Mouse (Mus musculus) brown adipose tissue, adult 24 weeks (tissue): ENCODE measurements around the gene Fras1. TPM values are rescaled to one million over a fixed set of nuclear protein-coding genes. Genes with fewer than 3 reads are reported as not detected.
A peak's percentile ranks its signal among the peaks of the same experiment; 100 is the strongest.

Experiments used
- H3K27ac ChIP-seq: fragments of 200-500 bp; replicated peaks from 2 replicates; pipeline ENCODE4 v1.5.1; 2012; ENCODE audit warnings: low read depth, mild to moderate bottlenecking, low read length
- H3K4me1 ChIP-seq: fragments of 200-500 bp; 2 replicates; pipeline ENCODE4 v1.6.1; 2012; ENCODE audit warnings: low read length, mixed read lengths; ENCODE audit not compliant: control insufficient read depth, insufficient read depth, insufficient read length
- H3K4me3 ChIP-seq: fragments of 200-500 bp; 2 replicates; pipeline ENCODE4 v1.5.1; 2012; ENCODE audit warnings: low read depth, mild to moderate bottlenecking, low read length, moderate library complexity; ENCODE audit not compliant: insufficient read depth
- polyA plus RNA-seq: library from polyadenylated mRNA; stranded (reverse); fragments of >200 nt; gene quantifications from 2 replicates; pipeline ENCODE4 v1.2.4, GENCODE M21; 2012; ENCODE audit not compliant: missing spikeins, insufficient read depth, insufficient read length

Fras1 gene
- polyA plus RNA-seq = 0.08 and 0.38 TPM in 2 replicates

- Histone ChIP-seq H3K4me1 (no peaks in the 10 kb centered on the region), H3K27ac (no peak within 1 kb of the TSS), H3K4me3 (peak within 1 kb of the TSS; percentile 41)
Measured at GRCm38 (mm10) chr5:96373567-96373985, at the start of gene Fras1. Gene Fras1, plus strand, starts transcription at chr5:96373955.

- Histone ChIP-seq H3K4me1 (no peaks in the 10 kb centered on the region), H3K4me3 (no peak overlapping the region), H3K27ac (no peak overlapping the region)
Measured at GRCm38 (mm10) chr5:96331048-96331737, 42.6 kb upstream of the Fras1 start.

- Histone ChIP-seq H3K27ac (no peak overlapping the region), H3K4me3 (no peak overlapping the region), H3K4me1 (no peaks in the 10 kb centered on the region)
Measured at GRCm38 (mm10) chr5:96331738-96332070, 42.1 kb upstream of the Fras1 start.

GRCm38 (mm10) chr5:96333963-96334362 is 39.8 kb upstream of the Fras1 start:
- no peak overlapping the region for H3K4me3 ChIP-seq
- no peaks in the 10 kb centered on the region for H3K4me1 ChIP-seq
- no peak overlapping the region for H3K27ac ChIP-seq

DNA sequence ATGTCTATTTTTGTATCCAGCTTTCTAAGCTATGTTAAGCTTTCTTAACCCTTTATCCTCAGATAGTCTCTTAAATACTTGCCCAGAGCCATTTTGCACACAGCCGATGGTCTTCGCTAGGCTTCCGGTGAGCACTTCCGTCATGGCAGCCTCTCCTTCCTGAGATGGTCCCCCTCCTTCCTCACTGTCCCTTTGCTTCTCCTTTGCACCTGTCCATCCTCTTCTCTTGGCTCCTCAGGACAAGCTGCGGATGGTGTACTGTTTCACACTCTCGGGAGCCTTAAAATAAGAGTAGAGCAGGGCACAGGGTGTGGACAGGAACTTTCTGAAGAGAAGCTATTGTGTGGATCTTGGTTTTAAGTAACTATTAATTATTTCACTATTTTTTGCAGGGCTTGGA is 33.2 kb upstream of the Fras1 start:
- no peaks in the 10 kb centered on the region for H3K4me1 ChIP-seq
- no peak overlapping the region for H3K4me3 ChIP-seq
- no peak overlapping the region for H3K27ac ChIP-seq

DNA sequence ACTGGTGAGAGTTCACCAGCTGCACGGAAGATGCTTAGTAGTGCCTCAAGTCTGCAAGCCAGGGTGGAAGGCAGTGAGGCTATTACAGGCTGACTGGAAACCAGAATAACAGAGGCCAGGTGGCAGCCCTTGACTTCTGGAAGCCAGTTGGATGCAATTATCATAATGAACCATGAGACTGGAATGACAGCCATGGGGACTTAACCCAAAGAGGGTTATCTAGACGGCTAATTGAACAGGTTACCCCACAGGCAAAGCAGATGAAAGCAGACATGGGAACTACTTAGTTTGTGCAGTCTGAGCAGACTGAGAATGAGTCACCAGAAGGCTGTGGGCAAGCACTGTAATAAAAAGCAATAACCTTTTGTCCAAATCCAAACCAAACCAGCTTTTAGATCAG is 28.8 kb upstream of the Fras1 start:
- Histone ChIP-seq H3K27ac (no peak overlapping the region), H3K4me3 (no peak overlapping the region), H3K4me1 (no peaks in the 10 kb centered on the region)

- Histone ChIP-seq H3K4me3 (no peak overlapping the region), H3K4me1 (no peaks in the 10 kb centered on the region), H3K27ac (no peak overlapping the region)
Measured at GRCm38 (mm10) chr5:96351963-96352362, 21.8 kb upstream of the Fras1 start.

GRCm38 (mm10) chr5:96363950-96364349 is 9.8 kb upstream of the Fras1 start:
- H3K27ac ChIP-seq = no peak overlapping the region
- no peaks in the 10 kb centered on the region for H3K4me1 ChIP-seq
- H3K4me3 ChIP-seq = no peak overlapping the region

DNA sequence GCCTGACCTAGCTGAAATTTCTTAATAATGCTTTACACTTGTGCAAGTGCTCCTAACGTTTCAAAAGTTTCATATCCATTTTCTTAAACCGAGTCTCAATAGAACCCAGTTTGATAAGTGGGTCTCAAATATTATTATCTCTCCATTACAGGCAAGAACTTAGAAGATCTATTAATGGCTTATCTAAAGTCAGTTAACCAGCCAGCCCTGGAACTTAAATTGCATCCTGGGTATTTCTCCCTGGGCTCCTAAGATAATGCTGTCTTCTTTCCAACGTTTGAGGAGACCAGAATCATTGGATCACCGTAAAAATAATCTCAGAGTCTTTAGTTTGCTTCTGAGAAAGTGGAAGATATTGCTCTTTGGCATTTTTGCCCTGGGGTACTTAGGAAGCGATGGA is 8.2 kb upstream of the Fras1 start:
- Histone ChIP-seq H3K4me1 (no peaks in the 10 kb centered on the region), H3K27ac (no peak overlapping the region), H3K4me3 (no peak overlapping the region)

- no peak overlapping the region for H3K27ac ChIP-seq
- no peaks in the 10 kb centered on the region for H3K4me1 ChIP-seq
- H3K4me3 ChIP-seq = no peak overlapping the region
Measured at GRCm38 (mm10) chr5:96367260-96367659, 6.5 kb upstream of the Fras1 start.

DNA sequence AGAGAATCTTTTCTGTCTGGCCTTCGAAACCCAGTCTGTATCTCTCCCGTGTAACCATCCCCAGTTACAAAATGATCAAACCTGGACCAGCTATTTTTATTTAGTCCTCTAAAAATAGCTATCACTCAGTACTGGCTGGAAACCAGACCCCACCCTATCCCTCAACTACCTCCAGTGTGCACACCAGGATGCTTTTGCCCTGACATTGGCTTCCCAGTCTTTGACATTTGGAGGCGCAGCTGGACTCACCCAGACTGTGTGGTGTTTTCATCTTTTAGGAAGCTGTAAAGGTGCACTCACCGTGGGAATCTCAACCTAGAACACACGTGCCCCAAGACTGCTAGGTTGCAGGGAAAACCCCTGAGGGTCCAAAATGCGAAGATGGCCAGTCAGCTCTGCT is 649 bp upstream of the Fras1 start:
- no peak overlapping the region for H3K4me3 ChIP-seq
- no peaks in the 10 kb centered on the region for H3K4me1 ChIP-seq
- H3K27ac ChIP-seq = no peak overlapping the region

- Histone ChIP-seq H3K4me1 (no peaks in the 10 kb centered on the region), H3K4me3 (peak overlapping the region; percentile 41), H3K27ac (no peak overlapping the region)
Measured at GRCm38 (mm10) chr5:96373986-96374901, 489 bp downstream of the Fras1 start.

DNA sequence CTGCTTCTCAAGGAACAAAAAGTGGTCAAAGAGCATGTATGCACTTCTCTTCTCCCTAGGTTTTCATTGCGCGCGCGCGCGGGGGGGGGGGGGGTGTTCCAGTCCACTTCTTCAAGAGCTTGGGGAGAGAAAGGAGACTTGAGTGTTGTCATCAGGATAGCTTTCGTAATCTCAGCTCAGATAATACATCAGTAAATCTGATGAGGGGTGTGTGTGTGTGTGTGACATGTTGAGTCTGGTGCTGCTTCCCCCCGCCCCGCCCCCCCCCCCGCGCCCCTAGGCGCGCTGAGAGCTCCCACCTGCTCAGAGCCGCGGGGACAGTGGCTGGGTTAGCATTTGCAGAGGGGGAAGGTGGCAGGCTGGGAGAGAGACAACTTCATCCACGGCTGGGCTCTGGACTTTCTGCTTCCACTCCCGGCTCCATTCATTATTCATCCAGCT is 1.7 kb downstream of the Fras1 start:
- H3K4me3 ChIP-seq = peak overlapping the region; percentile 41
- no peaks in the 10 kb centered on the region for H3K4me1 ChIP-seq
- no peak overlapping the region for H3K27ac ChIP-seq

DNA sequence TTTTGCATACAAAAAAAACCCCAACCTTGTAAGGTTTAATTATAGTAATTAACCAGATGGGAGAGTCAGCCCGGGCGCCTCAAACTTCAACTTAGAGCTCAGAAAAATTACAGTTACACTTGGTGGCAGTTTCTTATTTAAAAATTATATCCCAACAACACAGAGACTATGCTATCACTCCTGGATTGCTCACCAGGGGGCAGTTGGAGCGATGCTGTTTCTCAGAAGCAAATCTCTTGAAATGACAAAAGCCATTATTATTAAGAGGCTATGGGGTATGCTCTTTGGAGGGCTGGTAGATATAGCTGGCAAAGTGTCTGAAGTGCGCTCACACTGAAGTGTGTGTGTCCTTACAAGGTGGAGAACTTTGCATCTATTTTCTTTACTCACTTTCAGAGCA is 2.5 kb downstream of the Fras1 start:
- H3K4me3 ChIP-seq = no peak overlapping the region
- H3K4me1 ChIP-seq = no peaks in the 10 kb centered on the region
- H3K27ac ChIP-seq = no peak overlapping the region

- Histone ChIP-seq H3K4me1 (no peaks in the 10 kb centered on the region), H3K27ac (no peak overlapping the region), H3K4me3 (no peak overlapping the region)
Measured at GRCm38 (mm10) chr5:96386138-96386933, 12.6 kb downstream of the Fras1 start.
